Mouse (Mus musculus): Measurements from ENCODE around the gene Podn. TPM values are rescaled to one million over a fixed set of nuclear protein-coding genes. Genes with fewer than 3 reads are reported as not detected.

Podn gene
- polyA plus RNA-seq, 1 experiment = 0.02 TPM

GRCm38 (mm10) chr4:107971162-107971561, 125.1 kb downstream of the Podn start:
- Histone ChIP-seq H3K79me2 (ENCODE audit: control insufficient read depth, insufficient read depth) (no peaks in the 10 kb centered on the region), H3K36me3 (ENCODE audit: control insufficient read depth, insufficient read depth) (no peaks in the 10 kb centered on the region), H3K27me3 (ENCODE audit: control insufficient read depth, insufficient read depth, insufficient read length) (no peaks in the 10 kb centered on the region), H3K4me3 (ENCODE audit: insufficient read depth, poor library complexity, severe bottlenecking) (no peak overlapping the region), H3ac (ENCODE audit: control insufficient read depth, insufficient read length, low read depth) (no peak overlapping the region), H3K79me3 (ENCODE audit: low read depth) (no peaks in the 10 kb centered on the region)
- TF ChIP-seq MYOD1 (IDR thresholded peaks at IDR 0.05; ENCODE audit: control insufficient read depth, insufficient read length, low read depth) (no peak), MAX (IDR thresholded peaks at IDR 0.05) (no peak), FOSL1 (IDR thresholded peaks at IDR 0.05; ENCODE audit: insufficient read depth, low read length, poor library complexity, severe bottlenecking) (no peak), CEBPB (IDR thresholded peaks at IDR 0.05; ENCODE audit: low read depth) (no peak), CTCF (IDR thresholded peaks at IDR 0.05; ENCODE audit: control insufficient read depth, insufficient read depth, insufficient read length) (no peak), MYOG (IDR thresholded peaks at IDR 0.05; ENCODE audit: control insufficient read depth, extremely low read depth, insufficient read length) (no peak), USF1 (IDR thresholded peaks at IDR 0.05; ENCODE audit: low read depth) (no peak)

GRCm38 (mm10) chr4:107969781-107970180, 126.5 kb downstream of the Podn start:
- H3K79me3 ChIP-seq (ENCODE audit: low read depth) = no peaks in the 10 kb centered on the region
- no peak for TF ChIP-seq USF1 (IDR thresholded peaks at IDR 0.05; ENCODE audit: low read depth)
- TF ChIP-seq CEBPB (IDR thresholded peaks at IDR 0.05; ENCODE audit: low read depth) = no peak
- TF ChIP-seq MYOG (IDR thresholded peaks at IDR 0.05; ENCODE audit: control insufficient read depth, extremely low read depth, insufficient read length) = no peak
- TF ChIP-seq FOSL1 (IDR thresholded peaks at IDR 0.05; ENCODE audit: insufficient read depth, low read length, poor library complexity, severe bottlenecking) = no peak
- TF ChIP-seq MAX (IDR thresholded peaks at IDR 0.05) = no peak
- TF ChIP-seq MYOD1 (IDR thresholded peaks at IDR 0.05; ENCODE audit: control insufficient read depth, insufficient read length, low read depth) = no peak
- no peak for TF ChIP-seq CTCF (IDR thresholded peaks at IDR 0.05; ENCODE audit: control insufficient read depth, insufficient read depth, insufficient read length)
- no peak overlapping the region for H3K4me3 ChIP-seq (ENCODE audit: insufficient read depth, poor library complexity, severe bottlenecking)
- no peak overlapping the region for H3ac ChIP-seq (ENCODE audit: control insufficient read depth, insufficient read length, low read depth)
- H3K27me3 ChIP-seq (ENCODE audit: control insufficient read depth, insufficient read depth, insufficient read length) = no peaks in the 10 kb centered on the region
- no peaks in the 10 kb centered on the region for H3K36me3 ChIP-seq (ENCODE audit: control insufficient read depth, insufficient read depth)
- no peaks in the 10 kb centered on the region for H3K79me2 ChIP-seq (ENCODE audit: control insufficient read depth, insufficient read depth)

GRCm38 (mm10) chr4:107967966-107968682, 128.1 kb downstream of the Podn start, which contains the start of gene Slc1a7:
Gene Slc1a7, plus strand, starts transcription at chr4:107968332.
- H3ac ChIP-seq (ENCODE audit: control insufficient read depth, insufficient read length, low read depth) = no peak within 1 kb of the TSS

GRCm38 (mm10) chr4:107966416-107967109, 129.7 kb downstream of the Podn start:
- TF ChIP-seq CTCF (IDR thresholded peaks at IDR 0.05; ENCODE audit: control insufficient read depth, insufficient read depth, insufficient read length) (no peak), FOSL1 (IDR thresholded peaks at IDR 0.05; ENCODE audit: insufficient read depth, low read length, poor library complexity, severe bottlenecking) (no peak), CEBPB (IDR thresholded peaks at IDR 0.05; ENCODE audit: low read depth) (no peak)
- H3K79me3 ChIP-seq (ENCODE audit: low read depth) = no peaks in the 10 kb centered on the region
- no peaks in the 10 kb centered on the region for H3K27me3 ChIP-seq (ENCODE audit: control insufficient read depth, insufficient read depth, insufficient read length)
- H3K4me3 ChIP-seq (ENCODE audit: insufficient read depth, poor library complexity, severe bottlenecking) = no peak overlapping the region
- H3K79me2 ChIP-seq (ENCODE audit: control insufficient read depth, insufficient read depth) = no peaks in the 10 kb centered on the region
- H3K36me3 ChIP-seq (ENCODE audit: control insufficient read depth, insufficient read depth) = no peaks in the 10 kb centered on the region
- no peak overlapping the region for H3ac ChIP-seq (ENCODE audit: control insufficient read depth, insufficient read length, low read depth)

More at GRCm38 (mm10) chr4:107967966-107968682, 128.1 kb downstream of the Podn start, which contains the start of gene Slc1a7:
- no peaks in the 10 kb centered on the region for H3K27me3 ChIP-seq (ENCODE audit: control insufficient read depth, insufficient read depth, insufficient read length)
- H3K79me3 ChIP-seq (ENCODE audit: low read depth) = no peaks in the 10 kb centered on the region
- H3K79me2 ChIP-seq (ENCODE audit: control insufficient read depth, insufficient read depth) = no peaks in the 10 kb centered on the region
- TF ChIP-seq USF1 (IDR thresholded peaks at IDR 0.05; ENCODE audit: low read depth) = no peak
- TF ChIP-seq CEBPB (IDR thresholded peaks at IDR 0.05; ENCODE audit: low read depth) = no peak
- TF ChIP-seq MYOG (IDR thresholded peaks at IDR 0.05; ENCODE audit: control insufficient read depth, extremely low read depth, insufficient read length) = no peak
- TF ChIP-seq FOSL1 (IDR thresholded peaks at IDR 0.05; ENCODE audit: insufficient read depth, low read length, poor library complexity, severe bottlenecking) = no peak
- no peak for TF ChIP-seq MAX (IDR thresholded peaks at IDR 0.05)
- no peak for TF ChIP-seq CTCF (IDR thresholded peaks at IDR 0.05; ENCODE audit: control insufficient read depth, insufficient read depth, insufficient read length)
- no peak for TF ChIP-seq MYOD1 (IDR thresholded peaks at IDR 0.05; ENCODE audit: control insufficient read depth, insufficient read length, low read depth)
- no peak within 1 kb of the TSS for H3K4me3 ChIP-seq (ENCODE audit: insufficient read depth, poor library complexity, severe bottlenecking)
- no peaks in the 10 kb centered on the region for H3K36me3 ChIP-seq (ENCODE audit: control insufficient read depth, insufficient read depth)

Small RNAs within 50 kb of the gene (microRNA-seq; reads per million reads assigned to microRNA genes)
- gene Mir6397 (ENCODE audit: borderline microRNAs expressed) = not detected

Other genes with a start within 250 kb of the Podn start
- gene Magoh, start 216.7 kb downstream of the Podn start, polyA plus RNA-seq (2012; fragmentation: generic; extraction: Trizol) = 166 TPM
- 78.7 TPM for gene 0610037L13Rik, start 206.6 kb downstream of the Podn start, polyA plus RNA-seq (2012; fragmentation: generic; extraction: Trizol)
- gene Cpt2, start 172.8 kb downstream of the Podn start, polyA plus RNA-seq (2012; fragmentation: generic; extraction: Trizol) = 18.8 TPM
- gene Slc1a7, start 128.1 kb downstream of the Podn start, polyA plus RNA-seq (2012; fragmentation: generic; extraction: Trizol) = not detected
- 76.9 TPM for gene Scp2, start 48.6 kb upstream of the Podn start, polyA plus RNA-seq (2012; fragmentation: generic; extraction: Trizol)
- gene Echdc2, start 69.0 kb upstream of the Podn start, polyA plus RNA-seq (2012; fragmentation: generic; extraction: Trizol) = 14.1 TPM
- 0.01 TPM for gene Zyg11a, start 121.6 kb upstream of the Podn start, polyA plus RNA-seq (2012; fragmentation: generic; extraction: Trizol)
- gene Zyg11b, start 204.7 kb upstream of the Podn start, polyA plus RNA-seq (2012; fragmentation: generic; extraction: Trizol) = 5.4 TPM
- gene Coa7, start 231.7 kb upstream of the Podn start, polyA plus RNA-seq (2012; fragmentation: generic; extraction: Trizol) = 66.4 TPM